Mouse (Mus musculus) kidney, postnatal 4 days (tissue): ENCODE results near the gene Hcfc1r1.
A peak's percentile ranks its signal among the peaks of the same experiment; 100 is the strongest.

ENCODE experiments used
- DNase-seq, 2 experiments: peaks; one replicate each; pipeline ENCODE4 v3.0.0; 2021; ENCODE audit warnings: mixed read lengths in 2 of 2

The Hcfc1r1 gene

GRCm38 (mm10) chr17:23673424-23674073 is at the start of gene Hcfc1r1, which contains the start of gene Thoc6:
Hcfc1r1 (plus strand) TSS chr17:23673596.
Thoc6 (minus strand) TSS chr17:23673882.
- DNase-seq, result peak; percentile 93 to 95

GRCm38 (mm10) chr17:23627813-23628212 is 45.6 kb upstream of the Hcfc1r1 start:
- no peak for DNase-seq

GRCm38 (mm10) chr17:23630195-23631020 is 43.0 kb upstream of the Hcfc1r1 start:
- peak; percentile 89 to 91 for DNase-seq

- no peak for DNase-seq
These were observed 42.2 kb upstream of the Hcfc1r1 start for GRCm38 (mm10) chr17:23631241-23631640.

- DNase-seq, result peak; percentile 52 to 64
These were observed 28.5 kb upstream of the Hcfc1r1 start, which contains the start of gene Mmp25 for GRCm38 (mm10) chr17:23644613-23645495. Mmp25 (minus strand) TSS chr17:23645277.

GRCm38 (mm10) chr17:23645894-23646293 is 27.5 kb upstream of the Hcfc1r1 start:
- DNase-seq, result no peak

- no peak for DNase-seq
These were observed 22.0 kb upstream of the Hcfc1r1 start for GRCm38 (mm10) chr17:23651363-23651762.

GRCm38 (mm10) chr17:23653324-23653723 is 20.1 kb upstream of the Hcfc1r1 start:
- DNase-seq, result no peak

GRCm38 (mm10) chr17:23654001-23654400 is 19.4 kb upstream of the Hcfc1r1 start:
- no peak for DNase-seq

- no peak for DNase-seq
These were observed 19.0 kb upstream of the Hcfc1r1 start for GRCm38 (mm10) chr17:23654410-23654809.

GRCm38 (mm10) chr17:23658450-23658849 is 14.9 kb upstream of the Hcfc1r1 start:
- no peak for DNase-seq

- peak; percentile 81 to 85 for DNase-seq
These were observed 13.1 kb upstream of the Hcfc1r1 start, which contains the start of gene Bicdl2 for GRCm38 (mm10) chr17:23660117-23660875. Bicdl2 (plus strand) TSS chr17:23660506.

- peak in 1 of 2 experiments; percentile 19 for DNase-seq
These were observed 12.6 kb upstream of the Hcfc1r1 start for GRCm38 (mm10) chr17:23660876-23661200.

GRCm38 (mm10) chr17:23661526-23661925 is 11.9 kb upstream of the Hcfc1r1 start:
- peak; percentile 59 to 66 for DNase-seq

GRCm38 (mm10) chr17:23664556-23665021 is 8.8 kb upstream of the Hcfc1r1 start:
- no peak for DNase-seq

GRCm38 (mm10) chr17:23665511-23665910 is 7.9 kb upstream of the Hcfc1r1 start:
- no peak for DNase-seq

- DNase-seq, result no peak
These were observed 2.8 kb upstream of the Hcfc1r1 start for GRCm38 (mm10) chr17:23670516-23671074.

- DNase-seq, result no peak
These were observed 1.9 kb upstream of the Hcfc1r1 start for GRCm38 (mm10) chr17:23671519-23671918.

- DNase-seq, result no peak
These were observed 635 bp upstream of the Hcfc1r1 start for GRCm38 (mm10) chr17:23672761-23673160.

- DNase-seq, result no peak
These were observed 1.0 kb downstream of the Hcfc1r1 start for GRCm38 (mm10) chr17:23674271-23674952.

- peak; percentile 57 to 73 for DNase-seq
These were observed 1.7 kb downstream of the Hcfc1r1 start for GRCm38 (mm10) chr17:23675127-23675526.
